Mouse (Mus musculus): ENCODE results near the gene Spn. TPM values are rescaled to one million over a fixed set of nuclear protein-coding genes. Genes with fewer than 3 reads are reported as not detected.

The Spn gene
- total and polyA plus RNA-seq, 2 experiments = 0.28 to 0.88 TPM

- H3K9ac ChIP-seq (ENCODE audit: low read depth, low read length) = no peak overlapping the region
- no peak for DNase-seq (ENCODE audit: extremely low read depth, low read depth, low spot score)
- no peak overlapping the region for H3K27ac ChIP-seq (replicated peaks; ENCODE audit: insufficient read depth, low read depth, low read length)
- H3K79me2 ChIP-seq (ENCODE audit: control insufficient read depth, insufficient read depth, low read length) = no peaks in the 10 kb centered on the region
- TF ChIP-seq CTCF (IDR thresholded peaks at IDR 0.05; ENCODE audit: low read depth, low read length) = no peak
- TF ChIP-seq POLR2A (IDR thresholded peaks at IDR 0.05; ENCODE audit: extremely low read depth, insufficient read depth, low read length) = no peak
- H3K4me1 ChIP-seq (ENCODE audit: control insufficient read depth, insufficient read depth, low read length) = peaks cover 2% of the 10 kb centered on the region; the same call in 1 of the 2 replicates
- H3K4me3 ChIP-seq (ENCODE audit: insufficient read depth, low read depth, low read length) = no peak overlapping the region
- no peaks in the 10 kb centered on the region for H3K27me3 ChIP-seq (ENCODE audit: control insufficient read depth, insufficient read depth, low read length)
- H3K36me3 ChIP-seq (ENCODE audit: control insufficient read depth, insufficient read depth, low read length) = no peaks in the 10 kb centered on the region
- 65% methylated on average over 2 of the region's 2 CpGs for WGBS
Observed at GRCm38 (mm10) chr7:127084794-127085193, 52.8 kb downstream of the Spn start.

- Histone ChIP-seq H3K9ac (ENCODE audit: low read depth, low read length) (no peak overlapping the region), H3K4me3 (ENCODE audit: insufficient read depth, low read depth, low read length) (no peak overlapping the region), H3K27ac (replicated peaks; ENCODE audit: insufficient read depth, low read depth, low read length) (no peak overlapping the region), H3K27me3 (ENCODE audit: control insufficient read depth, insufficient read depth, low read length) (no peaks in the 10 kb centered on the region), H3K4me1 (ENCODE audit: control insufficient read depth, insufficient read depth, low read length) (no peaks in the 10 kb centered on the region), H3K36me3 (ENCODE audit: control insufficient read depth, insufficient read depth, low read length) (no peaks in the 10 kb centered on the region), H3K79me2 (ENCODE audit: control insufficient read depth, insufficient read depth, low read length) (no peaks in the 10 kb centered on the region)
- no peak for DNase-seq (ENCODE audit: extremely low read depth, low read depth, low spot score)
- TF ChIP-seq CTCF (IDR thresholded peaks at IDR 0.05; ENCODE audit: low read depth, low read length) (no peak), POLR2A (IDR thresholded peaks at IDR 0.05; ENCODE audit: extremely low read depth, insufficient read depth, low read length) (no peak)
- WGBS = 73% methylated on average over 4 of the region's 4 CpGs
Observed at GRCm38 (mm10) chr7:127083689-127084088, 53.9 kb downstream of the Spn start.

- Histone ChIP-seq H3K27ac (replicated peaks; ENCODE audit: insufficient read depth, low read depth, low read length) (no peak overlapping the region), H3K4me3 (ENCODE audit: insufficient read depth, low read depth, low read length) (no peak overlapping the region), H3K79me2 (ENCODE audit: control insufficient read depth, insufficient read depth, low read length) (no peaks in the 10 kb centered on the region), H3K4me1 (ENCODE audit: control insufficient read depth, insufficient read depth, low read length) (no peaks in the 10 kb centered on the region), H3K36me3 (ENCODE audit: control insufficient read depth, insufficient read depth, low read length) (no peaks in the 10 kb centered on the region), H3K9ac (ENCODE audit: low read depth, low read length) (no peak overlapping the region), H3K27me3 (ENCODE audit: control insufficient read depth, insufficient read depth, low read length) (no peaks in the 10 kb centered on the region)
- TF ChIP-seq POLR2A (IDR thresholded peaks at IDR 0.05; ENCODE audit: extremely low read depth, insufficient read depth, low read length) = no peak
- no peak for DNase-seq (ENCODE audit: extremely low read depth, low read depth, low spot score)
- 72% methylated on average over 2 of the region's 2 CpGs for WGBS
Observed at GRCm38 (mm10) chr7:127082995-127083394, 54.6 kb downstream of the Spn start.

GRCm38 (mm10) chr7:127082271-127082670, 55.4 kb downstream of the Spn start:
- WGBS = 79% methylated on average over 8 of the region's 8 CpGs
- no peaks in the 10 kb centered on the region for H3K36me3 ChIP-seq (ENCODE audit: control insufficient read depth, insufficient read depth, low read length)
- TF ChIP-seq POLR2A (IDR thresholded peaks at IDR 0.05; ENCODE audit: extremely low read depth, insufficient read depth, low read length) (no peak), CTCF (IDR thresholded peaks at IDR 0.05; ENCODE audit: low read depth, low read length) (no peak)
- no peak overlapping the region for H3K4me3 ChIP-seq (ENCODE audit: insufficient read depth, low read depth, low read length)
- H3K27me3 ChIP-seq (ENCODE audit: control insufficient read depth, insufficient read depth, low read length) = no peaks in the 10 kb centered on the region
- no peak overlapping the region for H3K27ac ChIP-seq (replicated peaks; ENCODE audit: insufficient read depth, low read depth, low read length)
- no peaks in the 10 kb centered on the region for H3K4me1 ChIP-seq (ENCODE audit: control insufficient read depth, insufficient read depth, low read length)
- H3K9ac ChIP-seq (ENCODE audit: low read depth, low read length) = no peak overlapping the region
- H3K79me2 ChIP-seq (ENCODE audit: control insufficient read depth, insufficient read depth, low read length) = no peaks in the 10 kb centered on the region
- no peak for DNase-seq (ENCODE audit: extremely low read depth, low read depth, low spot score)

Other genes starting within 250 kb of the Spn start
- gene Tmem219, start 214.9 kb downstream of the Spn start, total RNA-seq (2014; rRNA removed) = 78.4 and 98.6 TPM in 2 replicates
- 94.9 and 120 TPM in 2 replicates for gene Tmem219, start 214.9 kb downstream of the Spn start, polyA plus RNA-seq (2012; rRNA removed)
- 2.1 and 3.4 TPM in 2 replicates for gene Kctd13, start 208.9 kb downstream of the Spn start, total RNA-seq (2014; rRNA removed)
- 5.8 and 7.6 TPM in 2 replicates for gene Kctd13, start 208.9 kb downstream of the Spn start, polyA plus RNA-seq (2012; rRNA removed)
- not detected in 2 replicates for gene Asphd1, start 188.2 kb downstream of the Spn start, total RNA-seq (2014; rRNA removed)
- gene Asphd1, start 188.2 kb downstream of the Spn start, polyA plus RNA-seq (2012; rRNA removed) = not detected in 2 replicates
- 0.20 and 0.28 TPM in 2 replicates for gene Sez6l2, start 187.3 kb downstream of the Spn start, total RNA-seq (2014; rRNA removed)
- gene Sez6l2, start 187.3 kb downstream of the Spn start, polyA plus RNA-seq (2012; rRNA removed) = 0.31 and 0.60 TPM in 2 replicates
- 41.2 and 42.8 TPM in 2 replicates for gene Cdipt, start 161.9 kb downstream of the Spn start, total RNA-seq (2014; rRNA removed)
- 137 and 141 TPM in 2 replicates for gene Cdipt, start 161.9 kb downstream of the Spn start, polyA plus RNA-seq (2012; rRNA removed)
- 0.09 TPM in 1 of 2 replicates, not detected in the other for gene Cdiptos, start 161.7 kb downstream of the Spn start, total RNA-seq (2014; rRNA removed)
- gene Cdiptos, start 161.7 kb downstream of the Spn start, polyA plus RNA-seq (2012; rRNA removed) = 0.20 and 0.23 TPM in 2 replicates
- 23.4 and 28.5 TPM in 2 replicates for gene Mvp, start 123.2 kb downstream of the Spn start, total RNA-seq (2014; rRNA removed)
- 26.3 and 39.4 TPM in 2 replicates for gene Mvp, start 123.2 kb downstream of the Spn start, polyA plus RNA-seq (2012; rRNA removed)
- gene Pagr1b, start 121.3 kb downstream of the Spn start, total RNA-seq (2014; rRNA removed) = 0.74 TPM in 1 of 2 replicates, not detected in the other
- gene Pagr1b, start 121.3 kb downstream of the Spn start, polyA plus RNA-seq (2012; rRNA removed) = 0.49 TPM in 1 of 2 replicates, not detected in the other
- 4.9 and 6.7 TPM in 2 replicates for gene Pagr1a, start 120.5 kb downstream of the Spn start, total RNA-seq (2014; rRNA removed)
- gene Pagr1a, start 120.5 kb downstream of the Spn start, polyA plus RNA-seq (2012; rRNA removed) = 2.6 and 4.2 TPM in 2 replicates
- 9.5 and 10.7 TPM in 2 replicates for gene Gm42742, start 116.7 kb downstream of the Spn start, total RNA-seq (2014; rRNA removed)
- gene Gm42742, start 116.7 kb downstream of the Spn start, polyA plus RNA-seq (2012; rRNA removed) = 11.2 and 12.7 TPM in 2 replicates
- gene Prrt2, start 116.6 kb downstream of the Spn start, total RNA-seq (2014; rRNA removed) = not detected in 2 replicates
- gene Prrt2, start 116.6 kb downstream of the Spn start, polyA plus RNA-seq (2012; rRNA removed) = 0.75 TPM in 1 of 2 replicates, not detected in the other
- gene Maz, start 110.8 kb downstream of the Spn start, total RNA-seq (2014; rRNA removed) = 8.9 and 16.4 TPM in 2 replicates
- 74.6 and 81.9 TPM in 2 replicates for gene Maz, start 110.8 kb downstream of the Spn start, polyA plus RNA-seq (2012; rRNA removed)
- 0.37 and 1.3 TPM in 2 replicates for gene Kif22, start 95.4 kb downstream of the Spn start, total RNA-seq (2014; rRNA removed)
- gene Kif22, start 95.4 kb downstream of the Spn start, polyA plus RNA-seq (2012; rRNA removed) = 0.44 and 0.75 TPM in 2 replicates
- gene Zg16, start 50.5 kb downstream of the Spn start, total RNA-seq (2014; rRNA removed) = 11.2 and 47.8 TPM in 2 replicates
- 1.2 and 2.3 TPM in 2 replicates for gene Zg16, start 50.5 kb downstream of the Spn start, polyA plus RNA-seq (2012; rRNA removed)
- gene AI467606, start 46.5 kb downstream of the Spn start, total RNA-seq (2014; rRNA removed) = 0.28 and 0.34 TPM in 2 replicates
- 1.2 and 1.3 TPM in 2 replicates for gene AI467606, start 46.5 kb downstream of the Spn start, polyA plus RNA-seq (2012; rRNA removed)
- gene Qprt, start 15.6 kb downstream of the Spn start, total RNA-seq (2014; rRNA removed) = 116 and 129 TPM in 2 replicates
- 196 and 210 TPM in 2 replicates for gene Qprt, start 15.6 kb downstream of the Spn start, polyA plus RNA-seq (2012; rRNA removed)
- gene Cd2bp2, start 58.2 kb upstream of the Spn start, total RNA-seq (2014; rRNA removed) = 12.4 and 12.6 TPM in 2 replicates
- gene Cd2bp2, start 58.2 kb upstream of the Spn start, polyA plus RNA-seq (2012; rRNA removed) = 10.1 and 11.8 TPM in 2 replicates
- gene Tbc1d10b, start 70.6 kb upstream of the Spn start, total RNA-seq (2014; rRNA removed) = 5.3 and 7.0 TPM in 2 replicates
- gene Tbc1d10b, start 70.6 kb upstream of the Spn start, polyA plus RNA-seq (2012; rRNA removed) = 7.3 and 9.5 TPM in 2 replicates
- gene Mylpf, start 71.1 kb upstream of the Spn start, total RNA-seq (2014; rRNA removed) = 1.5 and 8.6 TPM in 2 replicates
- gene Mylpf, start 71.1 kb upstream of the Spn start, polyA plus RNA-seq (2012; rRNA removed) = 0.71 and 0.93 TPM in 2 replicates
- gene Zfp553, start 95.2 kb upstream of the Spn start, total RNA-seq (2014; rRNA removed) = 2.3 and 2.9 TPM in 2 replicates
- gene Zfp553, start 95.2 kb upstream of the Spn start, polyA plus RNA-seq (2012; rRNA removed) = 3.5 and 4.5 TPM in 2 replicates
- 1.4 and 1.5 TPM in 2 replicates for gene Sept1, start 95.3 kb upstream of the Spn start, total RNA-seq (2014; rRNA removed)
- 3.5 and 4.0 TPM in 2 replicates for gene Sept1, start 95.3 kb upstream of the Spn start, polyA plus RNA-seq (2012; rRNA removed)
- gene Zfp771, start 106.5 kb upstream of the Spn start, total RNA-seq (2014; rRNA removed) = 19.6 and 30.1 TPM in 2 replicates
- gene Zfp771, start 106.5 kb upstream of the Spn start, polyA plus RNA-seq (2012; rRNA removed) = 52.8 and 57.7 TPM in 2 replicates
- 61.5 and 70.2 TPM in 2 replicates for gene Dctpp1, start 122.9 kb upstream of the Spn start, total RNA-seq (2014; rRNA removed)
- gene Dctpp1, start 122.9 kb upstream of the Spn start, polyA plus RNA-seq (2012; rRNA removed) = 70.7 and 73.4 TPM in 2 replicates
- gene Sephs2, start 136.2 kb upstream of the Spn start, total RNA-seq (2014; rRNA removed) = 939 and 948 TPM in 2 replicates
- 388 and 524 TPM in 2 replicates for gene Sephs2, start 136.2 kb upstream of the Spn start, polyA plus RNA-seq (2012; rRNA removed)
- gene Itgal, start 158.4 kb upstream of the Spn start, total RNA-seq (2014; rRNA removed) = 4.3 and 5.2 TPM in 2 replicates
- gene Itgal, start 158.4 kb upstream of the Spn start, polyA plus RNA-seq (2012; rRNA removed) = 3.9 and 6.8 TPM in 2 replicates
- 7.7 and 9.5 TPM in 2 replicates for gene Zfp768, start 207.8 kb upstream of the Spn start, total RNA-seq (2014; rRNA removed)
- gene Zfp768, start 207.8 kb upstream of the Spn start, polyA plus RNA-seq (2012; rRNA removed) = 21.2 and 28.0 TPM in 2 replicates
- gene Zfp747, start 238.2 kb upstream of the Spn start, total RNA-seq (2014; rRNA removed) = 3.6 and 3.7 TPM in 2 replicates
- gene Zfp747, start 238.2 kb upstream of the Spn start, polyA plus RNA-seq (2012; rRNA removed) = 3.0 and 4.0 TPM in 2 replicates
- gene 9130019O22Rik, start 249.3 kb upstream of the Spn start, total RNA-seq (2014; rRNA removed) = 2.0 and 2.3 TPM in 2 replicates
- 1.6 and 2.0 TPM in 2 replicates for gene 9130019O22Rik, start 249.3 kb upstream of the Spn start, polyA plus RNA-seq (2012; rRNA removed)